Mouse (Mus musculus): Measurements from ENCODE around the gene Bbof1. TPM values are rescaled to one million over a fixed set of nuclear protein-coding genes. Genes with fewer than 3 reads are reported as not detected.
A peak's percentile ranks its signal among the peaks of the same experiment; 100 is the strongest.

The Bbof1 gene
- polyA plus RNA-seq, 1 experiment from 2014 or later = 1.3 TPM

DNA sequence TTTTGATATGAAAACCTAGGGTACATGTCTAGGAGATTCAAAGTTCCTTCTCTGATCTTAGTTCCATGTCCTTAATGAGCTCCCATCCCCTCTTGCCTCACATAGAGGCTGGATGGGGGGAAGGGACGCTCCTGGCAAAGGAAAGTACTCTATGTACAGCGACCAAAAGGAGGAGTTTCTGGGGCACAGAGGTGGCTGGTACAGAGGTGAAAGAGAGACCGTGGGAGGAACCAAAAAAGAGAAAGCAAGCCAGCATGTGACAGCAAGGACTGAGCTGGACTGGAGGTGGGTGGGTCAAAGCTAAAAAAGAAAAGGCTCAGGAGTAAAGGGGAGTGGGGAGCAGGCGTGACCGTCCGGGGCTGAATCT lies 41.5 kb downstream of the Bbof1 start:
- peak overlapping the region; percentile 73 for H3K9ac ChIP-seq
- 0% methylated on average over 6 of the region's 6 CpGs for WGBS
- peaks cover 20% of the 10 kb centered on the region for H3K4me1 ChIP-seq
- no peaks in the 10 kb centered on the region for H3K27me3 ChIP-seq
- H3K9me3 ChIP-seq = no peaks in the 10 kb centered on the region
- peak overlapping the region; percentile 79 for H3K4me3 ChIP-seq
- peak overlapping the region; percentile 88 for H3K4me2 ChIP-seq (replicated peaks)
- peak overlapping the region; percentile 48 for H3K27ac ChIP-seq
- H3K36me3 ChIP-seq = no peaks in the 10 kb centered on the region
- no peak for ATAC-seq (ENCODE audit: low FRiP score, low read depth)

DNA sequence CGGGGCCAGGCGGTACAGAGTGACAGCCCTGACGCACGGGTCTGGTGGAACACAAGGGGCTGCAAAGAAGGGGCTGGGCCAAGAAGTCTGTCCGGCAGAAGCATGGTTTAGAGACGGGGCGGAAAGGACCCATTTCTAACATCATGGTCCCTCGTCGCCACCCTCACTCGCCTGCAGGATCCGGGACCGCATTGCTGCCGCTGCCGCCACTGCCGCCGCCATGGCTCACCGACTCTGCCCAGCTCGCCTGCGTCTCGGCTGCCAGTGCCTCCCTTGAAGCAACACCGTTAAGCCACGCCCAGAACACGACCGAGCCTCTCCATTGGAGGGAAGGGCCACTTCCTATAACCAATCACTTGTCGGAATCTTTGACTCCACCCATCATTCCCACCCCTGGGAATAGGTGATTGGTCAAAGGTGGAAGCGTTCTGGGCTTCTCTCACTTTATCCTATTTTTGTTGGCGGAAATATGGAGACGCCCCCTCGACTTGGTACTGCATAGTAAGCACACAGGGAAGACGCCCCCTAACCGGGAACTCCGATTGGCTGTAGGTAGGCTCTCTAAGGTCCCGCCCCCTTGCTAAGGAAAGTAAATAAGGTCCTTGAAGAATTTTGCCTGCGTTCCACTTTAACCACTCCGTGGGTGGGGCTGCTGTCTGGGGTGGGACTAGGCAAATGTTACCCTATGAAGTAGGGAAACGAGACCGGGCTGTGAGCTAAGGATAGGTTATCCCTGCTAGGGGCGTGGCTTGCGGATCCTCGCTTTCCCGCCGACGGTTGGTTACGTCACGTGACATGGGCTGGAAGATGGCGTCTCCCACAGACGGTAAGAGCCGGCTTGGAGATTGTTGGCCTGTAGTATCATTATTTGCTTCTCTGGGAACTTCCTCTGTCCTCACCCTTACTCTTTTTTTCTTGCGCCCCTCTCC lies 42.1 kb downstream of the Bbof1 start, which contains the start of the genes Aldh6a1 and Lin52:
Gene Aldh6a1, minus strand, starts transcription at position 287 of the 929 bp plus-strand sequence.
Gene Lin52, plus strand, starts transcription at position 705 of the 929 bp plus-strand sequence.
- under 1% methylated on average over 49 of the region's 49 CpGs for WGBS
- Histone ChIP-seq H3K4me3 (peak within 1 kb of the TSS; percentile 79), H3K27me3 (no peaks in the 10 kb centered on the region), H3K9ac (peak within 1 kb of the TSS; percentile 75), H3K9me3 (no peaks in the 10 kb centered on the region), H3K4me2 (replicated peaks) (peak within 1 kb of the TSS; percentile 88), H3K36me3 (no peaks in the 10 kb centered on the region), H3K27ac (peak within 1 kb of the TSS; percentile 48), H3K4me1 (peaks cover 20% of the 10 kb centered on the region)
- peak; percentile 99 for ATAC-seq (ENCODE audit: low FRiP score, low read depth)

DNA sequence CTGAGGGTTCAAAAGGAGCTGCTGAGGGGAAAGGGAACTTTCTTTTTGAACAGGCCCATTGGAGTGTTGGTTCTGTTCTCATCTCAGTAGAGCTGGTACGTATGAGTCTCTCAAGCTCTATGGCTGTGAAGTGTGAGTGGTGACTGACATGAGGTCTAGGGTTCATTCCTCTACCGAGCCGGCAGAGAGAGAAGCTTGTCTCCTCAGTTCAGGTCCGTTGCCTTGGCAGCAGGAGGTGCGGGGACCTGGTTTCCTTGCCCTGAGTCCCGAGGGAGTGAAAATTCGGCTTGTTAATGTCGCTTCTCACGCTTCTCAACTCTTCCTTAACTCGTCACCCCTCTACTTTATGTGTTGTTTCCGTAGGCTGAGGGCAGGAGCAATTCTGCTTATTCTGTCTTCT lies 42.9 kb downstream of the Bbof1 start:
- Histone ChIP-seq H3K4me1 (peaks cover 20% of the 10 kb centered on the region), H3K9me3 (no peaks in the 10 kb centered on the region), H3K36me3 (peaks cover 1% of the 10 kb centered on the region), H3K27ac (no peak overlapping the region), H3K4me3 (peak overlapping the region; percentile 79), H3K9ac (peak overlapping the region; percentile 75), H3K4me2 (replicated peaks) (peak overlapping the region; percentile 82), H3K27me3 (no peaks in the 10 kb centered on the region)
- under 1% methylated on average over 11 of the region's 11 CpGs for whole genome bisulfite sequencing
- no peak for ATAC-seq (ENCODE audit: low FRiP score, low read depth)

DNA sequence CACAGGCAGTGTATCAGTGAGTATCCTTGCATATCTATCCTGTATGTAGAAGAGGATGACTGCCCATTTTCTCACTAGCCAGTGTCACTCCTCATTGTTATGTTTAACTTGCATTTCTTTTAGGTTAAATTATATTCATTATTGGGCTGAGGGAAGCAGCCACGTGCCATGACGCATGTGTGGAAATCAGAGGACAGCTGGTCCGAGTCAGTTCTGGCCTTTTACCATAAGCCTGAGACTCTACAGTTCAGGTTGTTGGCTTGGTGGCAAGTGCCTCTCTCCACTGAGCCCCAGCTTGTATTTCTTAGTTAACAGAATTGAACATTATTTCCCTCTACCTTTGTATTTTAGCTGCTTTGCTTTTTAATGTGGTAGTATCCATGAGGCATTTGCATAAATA lies 48.0 kb downstream of the Bbof1 start:
- Histone ChIP-seq H3K27ac (no peak overlapping the region), H3K4me3 (no peak overlapping the region), H3K9me3 (no peaks in the 10 kb centered on the region), H3K27me3 (no peaks in the 10 kb centered on the region), H3K36me3 (peaks cover 34% of the 10 kb centered on the region), H3K9ac (no peak overlapping the region), H3K4me2 (replicated peaks) (no peak overlapping the region), H3K4me1 (peaks cover 11% of the 10 kb centered on the region)
- ATAC-seq (ENCODE audit: low FRiP score, low read depth) = no peak
- 95% methylated on average over 3 of the region's 3 CpGs for WGBS

DNA sequence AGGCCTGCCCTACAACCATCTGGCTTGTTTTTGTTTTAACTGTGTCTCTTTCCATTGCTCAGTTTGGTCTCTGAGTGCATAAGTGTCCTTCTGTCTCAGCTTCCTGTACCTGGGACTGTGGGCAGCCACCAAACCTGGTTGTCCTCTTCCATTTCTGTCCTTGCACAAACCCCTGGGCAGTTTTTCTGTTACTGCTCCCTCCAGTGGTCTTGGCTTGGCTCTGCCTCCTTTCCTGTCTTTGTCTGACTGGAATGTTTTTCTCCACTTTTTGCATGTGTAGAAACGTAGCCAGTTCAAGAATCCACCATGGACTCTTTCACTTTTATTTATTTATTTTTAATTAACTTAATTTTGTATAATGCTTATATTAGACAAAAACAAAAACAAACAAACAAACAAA lies 51.0 kb downstream of the Bbof1 start:
- H3K27me3 ChIP-seq = no peaks in the 10 kb centered on the region
- no peaks in the 10 kb centered on the region for H3K9me3 ChIP-seq
- no peak overlapping the region for H3K27ac ChIP-seq
- H3K9ac ChIP-seq = no peak overlapping the region
- WGBS = 59% methylated on average over 1 of the region's 1 CpGs
- no peak overlapping the region for H3K4me3 ChIP-seq
- H3K36me3 ChIP-seq = peaks cover 54% of the 10 kb centered on the region
- H3K4me2 ChIP-seq (replicated peaks) = no peak overlapping the region
- no peak for ATAC-seq (ENCODE audit: low FRiP score, low read depth)
- H3K4me1 ChIP-seq = no peaks in the 10 kb centered on the region

DNA sequence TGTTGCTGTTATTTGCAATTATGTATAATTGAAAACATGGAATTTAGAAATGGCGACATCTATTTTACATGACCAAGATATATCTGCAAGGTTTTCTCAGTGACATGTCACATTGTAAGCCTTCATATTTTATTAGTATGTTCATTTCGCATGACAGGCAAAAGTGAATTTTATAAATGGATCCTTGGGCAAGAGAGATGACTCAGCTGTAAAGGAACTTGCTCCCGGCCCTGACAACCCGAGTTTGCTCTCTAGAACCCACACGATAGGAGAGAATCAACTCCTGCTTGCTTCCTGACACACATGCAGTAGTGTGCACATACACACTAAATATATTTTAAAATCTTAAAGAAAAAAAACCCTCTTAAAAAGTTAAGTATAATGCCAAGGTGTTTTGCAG lies 52.5 kb downstream of the Bbof1 start:
- Histone ChIP-seq H3K4me3 (no peak overlapping the region), H3K9me3 (no peaks in the 10 kb centered on the region), H3K27me3 (no peaks in the 10 kb centered on the region), H3K36me3 (peaks cover 55% of the 10 kb centered on the region), H3K9ac (no peak overlapping the region), H3K4me1 (no peaks in the 10 kb centered on the region), H3K4me2 (replicated peaks) (no peak overlapping the region), H3K27ac (no peak overlapping the region)
- no peak for ATAC-seq (ENCODE audit: low FRiP score, low read depth)
- 90% methylated on average over 5 of the region's 5 CpGs for WGBS

DNA sequence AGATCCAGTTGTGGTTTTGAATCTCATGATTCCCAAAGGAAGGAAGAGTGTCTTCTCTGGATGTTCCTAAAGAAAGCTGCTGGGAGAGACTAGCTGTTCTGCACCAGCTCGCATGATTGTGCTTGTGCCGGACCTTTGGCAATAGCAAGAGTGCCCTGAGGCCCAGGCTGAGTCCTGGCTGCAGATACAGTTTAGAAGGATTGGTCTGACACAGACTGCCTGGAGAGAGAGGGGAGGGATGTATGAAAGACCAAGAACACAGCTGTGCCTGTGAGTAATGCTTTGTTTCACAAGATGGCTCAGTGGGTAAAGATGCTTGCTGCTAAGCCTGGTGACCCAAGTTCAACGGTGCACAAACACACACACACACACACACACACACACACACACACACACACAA lies 54.0 kb downstream of the Bbof1 start:
- no peaks in the 10 kb centered on the region for H3K4me1 ChIP-seq
- WGBS = 86% methylated on average over 3 of the region's 3 CpGs
- no peak overlapping the region for H3K27ac ChIP-seq
- H3K4me2 ChIP-seq (replicated peaks) = no peak overlapping the region
- H3K4me3 ChIP-seq = no peak overlapping the region
- peaks cover 44% of the 10 kb centered on the region for H3K36me3 ChIP-seq
- no peak for ATAC-seq (ENCODE audit: low FRiP score, low read depth)
- no peaks in the 10 kb centered on the region for H3K27me3 ChIP-seq
- no peak overlapping the region for H3K9ac ChIP-seq
- H3K9me3 ChIP-seq = no peaks in the 10 kb centered on the region

DNA sequence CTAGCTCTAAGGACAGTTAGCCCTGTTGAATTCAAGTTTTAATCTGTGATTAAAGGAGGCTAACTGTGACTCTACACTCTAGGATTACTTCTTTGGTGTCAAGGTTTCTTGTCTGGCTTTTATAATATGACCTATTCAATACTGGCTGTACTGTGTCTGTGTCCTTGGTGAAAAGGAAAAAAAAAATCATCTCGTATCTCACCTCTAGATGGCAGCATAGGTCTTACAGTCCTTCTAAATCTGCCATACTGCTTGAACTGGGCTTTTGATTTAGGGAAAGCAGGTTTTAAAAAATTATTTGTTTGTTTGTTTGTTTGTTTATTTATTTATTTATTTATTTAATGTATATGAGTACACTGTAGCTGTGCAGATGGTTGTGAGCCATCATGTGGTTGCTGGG lies 59.8 kb downstream of the Bbof1 start:
- Histone ChIP-seq H3K36me3 (peaks cover 11% of the 10 kb centered on the region), H3K9ac (no peak overlapping the region), H3K4me2 (replicated peaks) (no peak overlapping the region), H3K27me3 (no peaks in the 10 kb centered on the region), H3K4me1 (no peaks in the 10 kb centered on the region), H3K9me3 (no peaks in the 10 kb centered on the region), H3K4me3 (no peak overlapping the region), H3K27ac (no peak overlapping the region)
- 4% methylated on average over 1 of the region's 1 CpGs for WGBS
- no peak for ATAC-seq (ENCODE audit: low FRiP score, low read depth)

DNA sequence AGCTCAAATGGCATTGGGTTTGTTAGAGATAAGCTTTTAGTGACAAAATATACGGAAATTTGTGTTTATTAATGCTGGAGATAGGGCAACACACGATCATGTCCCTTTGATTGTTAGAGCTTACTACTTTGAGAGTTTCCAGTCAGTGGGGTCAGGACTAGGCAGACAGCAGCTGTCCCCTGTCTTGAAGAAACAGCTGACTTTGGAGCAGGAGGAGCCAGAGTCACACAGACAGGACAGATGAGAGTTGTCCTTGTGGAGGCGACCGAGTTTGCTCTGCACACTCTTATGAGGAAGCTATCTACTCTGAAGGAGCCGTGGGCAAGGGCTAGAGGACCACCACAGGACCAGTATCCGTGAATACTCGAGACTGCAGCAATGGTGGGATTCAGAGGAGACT lies 70.1 kb downstream of the Bbof1 start:
- Histone ChIP-seq H3K27me3 (no peaks in the 10 kb centered on the region), H3K4me3 (no peak overlapping the region), H3K9ac (no peak overlapping the region), H3K9me3 (no peaks in the 10 kb centered on the region), H3K36me3 (peaks cover 23% of the 10 kb centered on the region), H3K4me1 (no peaks in the 10 kb centered on the region), H3K27ac (no peak overlapping the region), H3K4me2 (replicated peaks) (no peak overlapping the region)
- no peak for ATAC-seq (ENCODE audit: low FRiP score, low read depth)
- WGBS = 88% methylated on average over 7 of the region's 7 CpGs

DNA sequence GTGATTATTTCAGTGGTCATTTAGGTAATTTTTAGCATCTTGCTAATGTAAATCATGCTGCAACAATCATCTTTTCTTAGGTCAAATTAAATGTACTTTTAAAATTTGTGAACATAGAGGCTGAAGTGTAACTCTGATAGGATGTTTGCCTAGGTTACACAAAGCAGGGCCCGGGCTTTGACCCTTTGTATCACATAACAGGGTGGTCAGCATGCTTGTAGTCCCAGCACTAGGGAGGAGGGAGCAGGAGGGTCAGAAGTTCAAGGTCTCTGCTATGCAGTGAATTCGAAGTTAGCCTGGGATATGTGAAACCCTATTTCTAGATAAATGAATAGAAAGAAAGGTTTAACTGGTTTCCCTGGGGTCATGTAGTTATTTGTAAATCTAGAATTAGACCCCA lies 72.4 kb downstream of the Bbof1 start:
- Histone ChIP-seq H3K27ac (no peak overlapping the region), H3K4me2 (replicated peaks) (no peak overlapping the region), H3K4me3 (no peak overlapping the region), H3K9ac (no peak overlapping the region), H3K9me3 (no peaks in the 10 kb centered on the region), H3K27me3 (no peaks in the 10 kb centered on the region), H3K36me3 (peaks cover 18% of the 10 kb centered on the region; the same call in 1 of the 2 replicates), H3K4me1 (no peaks in the 10 kb centered on the region)
- no peak for ATAC-seq (ENCODE audit: low FRiP score, low read depth)
- 66% methylated on average over 2 of the region's 2 CpGs for WGBS

DNA sequence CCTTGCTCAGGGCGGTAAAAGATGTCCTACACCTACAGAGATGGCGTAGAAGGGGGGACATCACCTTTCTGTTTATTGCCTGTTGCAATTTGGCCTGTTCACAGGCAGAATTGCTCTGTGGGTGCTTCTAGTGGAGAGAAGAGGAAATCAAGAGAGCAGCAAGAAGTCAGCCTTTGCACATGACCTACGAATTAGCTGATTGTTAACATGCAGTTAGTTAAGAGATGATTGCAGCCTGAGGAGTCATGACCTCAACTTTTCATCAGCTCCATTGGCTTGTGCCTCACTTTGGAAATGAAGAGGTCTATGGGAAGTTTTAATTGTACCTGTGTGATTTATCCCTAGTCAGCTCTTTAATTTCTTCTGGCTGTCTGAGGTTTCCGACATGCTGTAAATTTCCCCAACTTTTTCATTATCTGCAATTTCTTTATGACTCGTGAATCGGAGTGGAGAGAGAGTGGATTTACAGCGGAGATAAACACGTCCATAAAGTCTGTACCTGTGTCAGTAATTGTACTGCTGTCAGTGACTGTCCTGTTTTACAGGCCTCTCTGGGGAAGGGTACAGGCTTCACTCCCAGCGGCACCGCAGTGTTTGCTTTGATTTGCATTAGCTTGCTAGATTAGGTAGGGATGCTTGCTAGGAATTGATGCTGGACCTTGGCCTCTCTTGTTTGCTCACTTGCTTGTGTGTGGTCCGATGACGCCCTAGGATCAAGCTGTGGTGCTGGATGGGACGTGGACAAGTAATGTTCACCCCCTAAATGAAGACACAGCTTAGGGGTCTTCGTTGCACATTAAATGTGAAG lies 74.1 kb downstream of the Bbof1 start:
- no peak for ATAC-seq (ENCODE audit: low FRiP score, low read depth)
- 57% methylated on average over 14 of the region's 14 CpGs for WGBS

More for the DNA sequence above, 74.1 kb downstream of the Bbof1 start:
- no peaks in the 10 kb centered on the region for H3K27me3 ChIP-seq
- no peak overlapping the region for H3K9ac ChIP-seq
- H3K4me3 ChIP-seq = no peak overlapping the region
- no peak overlapping the region for H3K4me2 ChIP-seq (replicated peaks)
- peaks cover 18% of the 10 kb centered on the region; the same call in 1 of the 2 replicates for H3K36me3 ChIP-seq
- H3K27ac ChIP-seq = no peak overlapping the region
- no peaks in the 10 kb centered on the region for H3K9me3 ChIP-seq
- H3K4me1 ChIP-seq = peaks cover 9% of the 10 kb centered on the region

All from limb, embryonic 13.5 days (tissue).